Mouse (Mus musculus) cerebellum, adult 9-11 months (tissue): ENCODE measurements around the gene Hist1h2ab.
"Not testable (repeated sequence)": the region's sequence is repeated elsewhere in the genome, so short reads cannot be mapped to it uniquely, and the experiment has no call there.

Experiments used
- DNase-seq: peaks from one replicate; pipeline ENCODE4 v3.0.0; 2022

The Hist1h2ab gene

GRCm38 (mm10) chr13:23750839-23751477 lies at the start of gene Hist1h2ab:
TSS of gene Hist1h2ab (plus strand) at chr13:23751126.
- peak; percentile 62 for DNase-seq

- no peak for DNase-seq
Measured at GRCm38 (mm10) chr13:23702220-23702619, 48.7 kb upstream of the Hist1h2ab start.

GRCm38 (mm10) chr13:23702801-23703200 lies 48.1 kb upstream of the Hist1h2ab start:
- DNase-seq = not testable (repeated sequence)

GRCm38 (mm10) chr13:23705751-23706356 lies 45.1 kb upstream of the Hist1h2ab start:
- DNase-seq = no peak

- no peak for DNase-seq
Measured at GRCm38 (mm10) chr13:23706771-23707170, 44.2 kb upstream of the Hist1h2ab start.

- DNase-seq = no peak
Measured at GRCm38 (mm10) chr13:23708041-23708440, 42.9 kb upstream of the Hist1h2ab start.

- no peak for DNase-seq
Measured at GRCm38 (mm10) chr13:23708654-23709053, 42.3 kb upstream of the Hist1h2ab start.

- no peak for DNase-seq
Measured at GRCm38 (mm10) chr13:23709714-23710373, 41.1 kb upstream of the Hist1h2ab start.

- DNase-seq = no peak
Measured at GRCm38 (mm10) chr13:23710374-23711089, 40.4 kb upstream of the Hist1h2ab start, which contains the start of gene Hfe. TSS of gene Hfe (minus strand) at chr13:23710854.

- no peak for DNase-seq
Measured at GRCm38 (mm10) chr13:23716261-23717042, 34.5 kb upstream of the Hist1h2ab start.

GRCm38 (mm10) chr13:23717176-23717575 lies 33.8 kb upstream of the Hist1h2ab start:
- DNase-seq = no peak

- not testable (repeated sequence) for DNase-seq
Measured at GRCm38 (mm10) chr13:23717593-23718245, 33.2 kb upstream of the Hist1h2ab start.

GRCm38 (mm10) chr13:23724239-23724638 lies 26.7 kb upstream of the Hist1h2ab start:
- DNase-seq = no peak

- DNase-seq = no peak
Measured at GRCm38 (mm10) chr13:23725213-23725612, 25.7 kb upstream of the Hist1h2ab start.

- no peak for DNase-seq
Measured at GRCm38 (mm10) chr13:23728472-23729191, 22.3 kb upstream of the Hist1h2ab start.

- no peak for DNase-seq
Measured at GRCm38 (mm10) chr13:23729192-23729525, 21.8 kb upstream of the Hist1h2ab start.

- no peak for DNase-seq
Measured at GRCm38 (mm10) chr13:23729706-23730105, 21.2 kb upstream of the Hist1h2ab start.

GRCm38 (mm10) chr13:23730479-23730878 lies 20.4 kb upstream of the Hist1h2ab start:
- DNase-seq = no peak

- DNase-seq = no peak
Measured at GRCm38 (mm10) chr13:23732156-23732804, 18.6 kb upstream of the Hist1h2ab start.

GRCm38 (mm10) chr13:23737091-23737490 lies 13.8 kb upstream of the Hist1h2ab start:
- DNase-seq = no peak

GRCm38 (mm10) chr13:23738041-23738440 lies 12.9 kb upstream of the Hist1h2ab start:
- peak; percentile 24 for DNase-seq
